22 mouse cellular contexts compared by ENCODE assay signal in genomic region chr5:64618126-64618525, GRCm38 (mm10).
"Had no signal": no experiment of that assay in that cellular context is flagged by ENCODE, and none has a peak within 500 bp of the region (broad histone marks: within the 10 kb centered on the region; RNA-seq: fewer than 3 reads in every experiment).

No protein-coding gene starts in this region.

- H3K27me3 ChIP-seq: limb, embryonic 12.5 days; limb, embryonic 15.5 days; midbrain, embryonic 12.5 days; midbrain, embryonic 15.5 days; neural tube, embryonic 12.5 days; neural tube, embryonic 15.5 days had no signal

- ATAC-seq: liver, postnatal 0 days; lung, postnatal 0 days; midbrain, embryonic 15.5 days had no signal

- H3K4me2 ChIP-seq: limb, embryonic 12.5 days; limb, embryonic 15.5 days; liver, embryonic 11.5 days; lung, embryonic 14.5 days; midbrain, embryonic 12.5 days; midbrain, embryonic 15.5 days; neural tube, embryonic 12.5 days; neural tube, embryonic 15.5 days had no signal

- H3K4me1 ChIP-seq: limb, embryonic 15.5 days; midbrain, embryonic 15.5 days; neural tube, embryonic 12.5 days; neural tube, embryonic 15.5 days had no signal

- H3K27ac ChIP-seq: limb, embryonic 15.5 days; liver, embryonic 14.5 days; macrophage; midbrain, embryonic 12.5 days; midbrain, embryonic 15.5 days; neural tube, embryonic 12.5 days; neural tube, embryonic 15.5 days; stomach, postnatal 0 days had no signal

- H3K36me3 ChIP-seq: limb, embryonic 12.5 days; limb, embryonic 15.5 days; midbrain, embryonic 12.5 days; midbrain, embryonic 15.5 days; neural tube, embryonic 12.5 days; neural tube, embryonic 15.5 days had no signal

- H3K9me3 ChIP-seq: limb, embryonic 12.5 days; limb, embryonic 15.5 days; midbrain, embryonic 12.5 days; midbrain, embryonic 15.5 days; neural tube, embryonic 12.5 days; neural tube, embryonic 15.5 days had no signal

- DNase-seq: kidney, postnatal 10 days; kidney, postnatal 36 days; left cerebral cortex, postnatal 4 days; liver, postnatal 0 days; lung, embryonic 14.5 days; right cerebral cortex, adult 18-20 months; right cerebral cortex, postnatal 14 days; right cerebral cortex, postnatal 4 days; thymus, adult 2 months; thymus, postnatal 14 days; thymus, postnatal 4 days had no signal

- H3K4me3 ChIP-seq: limb, embryonic 12.5 days; limb, embryonic 15.5 days; midbrain, embryonic 12.5 days; midbrain, embryonic 15.5 days; neural tube, embryonic 12.5 days; neural tube, embryonic 15.5 days had no signal

- H3K9ac ChIP-seq: limb, embryonic 12.5 days; limb, embryonic 15.5 days; liver, embryonic 14.5 days; liver, postnatal 0 days; lung, embryonic 14.5 days; midbrain, embryonic 12.5 days; midbrain, embryonic 15.5 days; neural tube, embryonic 12.5 days; neural tube, embryonic 15.5 days had no signal
